Mouse (Mus musculus) urinary bladder, adult 18-20 months (tissue): Measurements from ENCODE around the gene Prss53.
A peak's percentile ranks its signal among the peaks of the same experiment; 100 is the strongest.
"Not testable (repeated sequence)": the region's sequence is repeated elsewhere in the genome, so short reads cannot be mapped to it uniquely, and the experiment has no call there.

ENCODE experiments used
- DNase-seq, 2 experiments: peaks; one replicate each; pipeline ENCODE4 v3.0.0; 2022; ENCODE audit warnings: low spot score in 2 of 2, mixed read lengths in 2 of 2

The Prss53 gene

GRCm38 (mm10) chr7:127912190-127912871 is 21.6 kb upstream of the Prss53 start, which contains the start of gene Kat8:
Gene Kat8, plus strand, starts transcription at chr7:127912516.
- DNase-seq, result peak; percentile 86 to 91

DNA sequence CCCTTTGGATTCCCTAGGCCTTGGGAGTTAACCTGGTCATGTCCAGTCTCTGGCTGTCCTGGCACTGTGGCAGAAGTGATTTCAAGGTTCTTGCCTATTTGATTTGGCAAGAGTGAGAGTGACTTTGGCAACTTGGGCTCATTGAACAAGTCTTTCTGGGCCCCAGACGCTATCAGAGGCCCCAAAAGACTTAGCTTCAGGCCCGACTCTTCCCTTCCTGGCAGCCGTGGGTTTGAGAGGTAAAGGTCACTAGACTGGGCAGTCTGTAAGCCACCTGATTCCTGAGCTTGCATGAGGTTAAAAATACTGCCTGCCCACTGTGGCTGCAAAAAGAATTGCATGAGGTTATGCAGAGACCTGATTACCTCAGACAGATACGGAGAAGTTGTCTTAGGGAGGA is 17.9 kb upstream of the Prss53 start:
- DNase-seq, result no peak

GRCm38 (mm10) chr7:127907939-127908338 is 17.2 kb upstream of the Prss53 start:
- DNase-seq, result no peak

DNA sequence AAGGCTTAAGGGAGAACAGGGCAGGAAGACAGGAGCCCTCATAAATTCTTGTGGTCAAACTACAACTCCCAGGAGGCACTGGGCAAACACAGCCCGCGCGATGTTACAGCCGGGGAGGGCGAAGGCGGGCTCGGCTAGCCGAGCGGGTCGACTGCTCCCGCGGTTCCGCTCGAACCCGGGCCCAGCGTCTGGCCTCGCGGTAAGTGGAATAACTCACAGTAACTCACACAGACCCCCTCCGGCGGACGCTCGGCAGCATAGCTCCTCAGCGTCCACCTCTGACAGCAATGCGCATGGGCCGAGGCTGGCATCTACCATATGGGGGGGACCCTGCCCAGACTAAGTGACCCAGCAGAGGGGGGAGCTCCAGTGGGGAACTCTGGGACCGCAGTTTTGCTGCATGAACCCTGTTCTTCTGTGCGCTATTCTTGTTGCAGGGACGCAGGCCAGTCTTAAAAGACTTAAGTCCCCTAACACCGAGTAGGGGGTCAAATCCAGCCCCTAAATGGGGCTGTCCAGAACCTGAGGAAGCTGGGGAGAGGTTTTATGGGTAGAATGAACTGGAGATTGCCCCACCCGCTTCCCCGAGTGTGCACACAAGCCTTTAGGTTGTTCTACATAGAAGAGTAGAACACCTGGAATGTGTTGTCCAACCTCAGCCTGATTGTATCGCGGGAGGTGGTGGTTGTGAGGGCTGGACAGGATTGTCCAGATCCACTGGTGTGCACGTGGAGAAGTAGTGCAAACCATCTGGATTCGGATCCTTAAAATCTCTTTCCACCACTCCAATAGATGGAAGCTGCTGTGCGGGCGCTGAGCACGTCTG is 13.4 kb upstream of the Prss53 start, which contains the start of gene Bckdk:
Gene Bckdk, plus strand, starts transcription at position 112 of the 826 bp plus-strand sequence.
- peak; percentile 57 to 72 for DNase-seq

DNA sequence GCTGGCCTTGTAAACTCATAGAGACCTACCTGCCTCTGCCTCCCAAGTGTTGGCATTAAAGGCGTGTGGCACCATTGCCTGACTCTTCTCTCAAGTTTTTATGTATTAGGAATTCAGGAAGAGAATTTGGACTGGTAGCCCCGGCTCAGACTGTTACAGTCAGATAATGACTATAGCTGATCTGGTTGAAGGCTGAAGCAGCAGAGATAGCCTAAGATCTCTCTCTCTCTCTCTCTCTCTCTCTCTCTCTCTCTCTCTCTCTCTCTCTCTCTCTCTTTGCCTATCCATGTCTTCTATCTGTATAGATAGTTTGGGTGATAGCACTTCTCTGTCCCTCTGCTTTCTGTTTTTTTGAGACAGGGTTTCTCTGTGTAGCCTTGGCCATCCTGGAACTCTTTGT is 11.0 kb upstream of the Prss53 start:
- no peak for DNase-seq

DNA sequence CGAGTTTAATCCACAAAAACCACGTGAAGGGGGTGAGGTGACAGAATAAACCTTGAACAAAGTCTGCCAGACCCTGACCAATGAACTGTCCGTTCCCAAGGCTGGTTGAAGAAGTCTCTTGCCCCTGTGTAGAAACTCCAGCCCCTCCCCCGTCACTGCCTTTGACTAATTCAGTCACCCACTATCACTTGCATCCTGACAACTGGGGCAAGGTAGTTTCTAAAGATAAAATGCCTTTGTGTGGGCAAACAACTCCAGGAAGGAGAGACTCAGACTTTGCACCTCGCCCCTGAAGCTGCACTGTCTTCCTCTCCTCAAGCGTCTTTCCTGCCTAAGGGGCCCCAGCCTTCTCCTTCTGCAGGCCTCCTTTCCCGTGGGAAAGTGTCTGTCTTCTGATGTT is 9.2 kb upstream of the Prss53 start:
- no peak for DNase-seq

DNA sequence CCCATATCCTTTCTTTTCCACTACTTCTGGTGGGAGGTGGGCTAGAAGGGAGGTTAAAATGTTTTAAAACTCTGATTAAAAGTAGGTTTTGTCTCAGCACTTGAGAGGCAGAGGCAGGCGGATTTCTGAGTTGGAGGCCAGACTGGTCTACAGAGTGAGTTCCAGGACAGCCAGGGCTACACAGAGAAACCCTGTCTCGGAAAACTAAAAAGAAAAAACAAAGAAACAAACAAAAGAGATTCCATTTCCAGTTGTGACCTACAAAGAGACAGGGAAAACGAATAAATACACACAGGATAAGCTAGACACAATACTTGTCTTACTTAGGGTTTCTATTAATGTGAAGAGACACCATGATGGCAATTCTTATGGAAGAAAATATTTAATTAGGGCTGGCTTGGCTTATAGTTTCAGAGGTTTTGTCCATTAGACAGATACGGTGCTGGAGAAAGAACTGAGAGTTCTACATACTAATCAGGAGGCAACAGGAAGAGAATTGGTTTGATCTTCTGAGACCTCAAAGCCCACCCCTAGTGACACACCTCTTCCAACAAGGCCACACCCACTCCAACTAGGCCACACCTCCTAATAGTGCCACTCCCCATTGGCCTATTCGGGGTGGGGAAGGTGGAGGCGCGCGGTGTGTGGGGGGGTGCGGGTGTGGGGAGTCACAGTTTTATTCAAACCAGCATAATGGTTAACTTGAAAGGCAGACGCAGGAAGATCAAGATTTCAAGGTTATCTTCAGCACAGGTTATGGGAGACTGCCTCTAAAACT is 7.6 kb upstream of the Prss53 start:
- no peak for DNase-seq

DNA sequence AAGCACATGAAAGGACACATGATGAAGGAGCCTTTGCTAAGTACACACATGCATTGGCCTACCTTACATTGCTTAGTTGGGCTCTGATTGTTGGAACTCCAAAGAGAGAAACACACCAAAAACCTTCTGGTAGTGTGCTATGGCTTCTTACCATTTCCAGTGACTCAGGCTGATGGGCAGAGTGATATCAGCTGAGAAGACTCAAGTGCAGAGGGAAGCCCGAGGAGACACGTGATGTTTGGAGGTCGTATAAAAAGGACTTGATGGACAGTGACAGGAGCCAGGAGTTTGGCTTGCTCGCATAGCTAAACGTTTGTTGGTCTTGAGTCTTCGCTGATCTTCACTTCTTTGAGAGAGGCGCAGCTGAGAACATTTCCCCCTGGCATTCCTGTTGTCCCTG is 6.8 kb upstream of the Prss53 start:
- no peak for DNase-seq

DNA sequence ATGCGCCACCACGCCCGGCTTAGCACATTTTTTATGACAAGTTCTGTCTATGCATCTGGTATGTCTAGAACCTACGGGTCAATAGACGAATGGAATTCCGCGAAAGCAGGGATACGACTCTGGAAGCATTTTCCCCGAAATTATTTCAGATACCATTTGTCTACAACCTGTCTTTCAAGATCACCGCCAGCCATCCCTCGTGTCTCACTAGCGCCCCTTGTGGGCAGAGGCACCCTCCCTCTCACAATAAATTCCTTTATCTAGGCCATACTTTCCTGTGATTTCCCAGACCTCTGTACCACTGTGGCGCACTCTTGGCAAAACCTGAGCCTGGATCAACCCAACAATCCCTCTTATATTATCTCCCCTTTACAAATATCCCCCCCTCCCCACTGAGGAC is 5.6 kb upstream of the Prss53 start:
- DNase-seq, result peak in 1 of 2 experiments; percentile 33

DNA sequence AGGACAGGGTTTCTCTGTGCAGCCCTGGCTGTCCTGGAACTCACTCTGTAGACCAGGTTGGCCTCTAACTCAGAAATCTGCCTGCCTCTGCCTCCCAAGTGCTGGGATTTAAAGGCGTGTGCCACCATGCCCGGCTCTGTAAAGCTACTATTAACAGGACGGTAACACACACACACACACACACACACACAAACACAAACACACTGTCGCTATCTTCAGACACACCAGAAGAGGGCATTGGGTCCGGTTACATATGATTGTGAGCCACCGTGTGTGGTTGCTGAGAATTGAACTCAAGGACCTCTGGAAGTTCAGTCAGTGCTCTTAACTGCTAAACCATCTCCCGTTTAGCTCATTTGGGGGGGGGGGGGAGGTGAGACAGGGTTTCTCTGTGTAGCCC is 5.1 kb upstream of the Prss53 start:
- DNase-seq, result not testable (repeated sequence)

DNA sequence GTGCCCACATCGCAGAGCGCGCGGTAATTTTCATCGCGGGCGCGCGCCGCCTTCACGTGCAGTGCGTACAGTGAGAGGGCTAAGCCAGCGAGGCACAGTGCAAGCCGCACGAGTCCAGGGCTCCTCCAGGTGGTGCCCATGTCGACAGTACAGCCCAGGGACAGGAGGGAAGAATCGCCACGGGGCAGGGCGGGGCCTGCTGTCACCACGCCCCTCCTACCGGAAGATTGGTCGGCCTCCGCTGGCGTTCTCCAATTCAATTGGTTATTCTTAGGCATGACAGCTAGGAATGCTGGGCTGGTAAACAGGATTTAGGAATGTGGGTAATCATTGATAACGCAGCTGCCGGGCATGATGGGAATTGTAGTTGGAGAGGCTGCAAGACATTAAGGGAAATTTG is 4.7 kb upstream of the Prss53 start, which contains the start of the genes Gm21974 and Vkorc1:
Gene Gm21974, minus strand, starts transcription at position 13 of the 400 bp plus-strand sequence.
Gene Vkorc1, minus strand, starts transcription at position 176 of the 400 bp plus-strand sequence.
- DNase-seq, result peak; percentile 91 to 95

- DNase-seq, result no peak
These were observed 3.7 kb upstream of the Prss53 start for GRCm38 (mm10) chr7:127894480-127894879.

GRCm38 (mm10) chr7:127888821-127889220 is 1.9 kb downstream of the Prss53 start:
- no peak for DNase-seq

GRCm38 (mm10) chr7:127887781-127888180 is 3.0 kb downstream of the Prss53 start:
- no peak for DNase-seq

GRCm38 (mm10) chr7:127887191-127887590 is 3.6 kb downstream of the Prss53 start:
- no peak for DNase-seq

DNA sequence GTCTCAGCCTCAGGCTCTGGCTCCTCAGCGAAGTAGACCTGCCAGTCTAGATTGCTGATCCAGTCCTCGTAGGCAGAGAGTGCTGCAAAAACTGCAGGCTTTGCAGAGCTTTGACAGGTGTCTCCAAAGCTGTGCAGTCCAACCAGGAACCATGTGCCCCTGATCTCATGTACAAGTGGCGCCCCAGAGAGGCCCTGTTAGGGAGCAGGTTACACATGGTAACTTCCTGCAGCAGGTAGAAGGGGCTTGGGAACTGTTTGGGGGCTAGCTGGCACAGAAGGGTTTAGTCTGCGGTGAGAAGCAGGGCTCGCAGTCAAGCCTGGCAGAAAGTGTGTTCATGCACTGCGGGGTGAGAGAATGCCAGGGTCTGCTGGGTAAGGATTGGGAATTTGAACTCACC is 4.2 kb downstream of the Prss53 start:
- DNase-seq, result no peak

DNA sequence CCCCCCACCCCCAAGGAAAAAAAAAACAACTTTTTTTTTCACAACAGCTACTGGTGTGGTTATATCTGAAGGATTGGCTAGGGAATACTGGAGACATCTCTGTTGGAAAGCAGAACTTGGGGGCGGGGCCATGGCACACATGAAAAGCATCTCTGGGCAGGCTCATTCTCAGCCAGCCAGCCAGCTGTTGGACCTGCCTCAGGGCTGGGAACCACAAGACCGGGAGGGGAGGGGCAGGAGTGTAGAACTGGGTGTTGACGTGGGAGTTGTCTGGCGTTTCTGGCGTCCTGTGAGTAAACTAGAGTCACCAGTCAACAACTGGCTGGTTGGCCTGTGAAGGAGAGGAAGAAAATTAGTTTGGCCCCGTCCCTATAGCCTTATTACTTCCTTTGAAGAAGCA is 4.8 kb downstream of the Prss53 start:
- peak in 1 of 2 experiments; percentile 62 for DNase-seq

DNA sequence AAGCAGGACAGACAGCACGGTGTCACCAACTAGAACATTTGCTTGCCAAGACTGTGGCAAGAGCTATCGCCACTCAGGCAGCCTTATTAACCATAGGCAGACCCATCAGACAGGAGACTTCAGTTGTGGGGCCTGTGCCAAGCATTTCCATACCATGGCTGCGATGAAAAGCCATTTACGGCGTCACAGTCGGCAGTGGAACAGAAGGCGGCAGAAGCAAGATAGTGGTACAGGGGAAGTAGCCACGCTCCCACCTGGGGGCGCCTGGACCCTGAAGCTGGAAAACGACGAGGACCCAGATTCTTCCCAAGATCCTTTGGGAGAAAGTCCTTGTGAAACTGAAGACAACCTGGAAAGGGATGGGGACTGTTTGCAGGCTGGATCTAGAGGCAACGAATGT is 10.3 kb downstream of the Prss53 start:
- no peak for DNase-seq

- no peak for DNase-seq
These were observed 11.5 kb downstream of the Prss53 start for GRCm38 (mm10) chr7:127879301-127879700.

- peak; percentile 83 to 87 for DNase-seq
These were observed 14.1 kb downstream of the Prss53 start, which contains the start of gene Zfp668 for GRCm38 (mm10) chr7:127876467-127877348. Gene Zfp668, minus strand, starts transcription at chr7:127876828.

GRCm38 (mm10) chr7:127876041-127876466 is 14.7 kb downstream of the Prss53 start, which contains the start of gene Zfp646:
Gene Zfp646, plus strand, starts transcription at chr7:127876221.
- DNase-seq, result peak; percentile 64 to 79
